Mouse (Mus musculus): ENCODE measurements around the gene D630023F18Rik.

GRCm38 (mm10) chr1:65103273-65103672, 19.7 kb downstream of the D630023F18Rik start, which contains the start of gene Cryga:
- TF ChIP-seq POLR2A (IDR thresholded peaks at IDR 0.05; ENCODE audit: low read depth, low read length) (no peak), CTCF (IDR thresholded peaks at IDR 0.05; ENCODE audit: borderline replicate concordance, insufficient read depth, low read length) (no peak)

Data from embryonic fibroblast, embryonic 13.5 days (primary cell).